Mouse (Mus musculus) cerebellum, adult 11-12 months (tissue): ENCODE results near the gene Pnkp.

Source experiments
- DNase-seq: peaks from one replicate; pipeline ENCODE4 v3.0.0; 2022

The Pnkp gene

DNA sequence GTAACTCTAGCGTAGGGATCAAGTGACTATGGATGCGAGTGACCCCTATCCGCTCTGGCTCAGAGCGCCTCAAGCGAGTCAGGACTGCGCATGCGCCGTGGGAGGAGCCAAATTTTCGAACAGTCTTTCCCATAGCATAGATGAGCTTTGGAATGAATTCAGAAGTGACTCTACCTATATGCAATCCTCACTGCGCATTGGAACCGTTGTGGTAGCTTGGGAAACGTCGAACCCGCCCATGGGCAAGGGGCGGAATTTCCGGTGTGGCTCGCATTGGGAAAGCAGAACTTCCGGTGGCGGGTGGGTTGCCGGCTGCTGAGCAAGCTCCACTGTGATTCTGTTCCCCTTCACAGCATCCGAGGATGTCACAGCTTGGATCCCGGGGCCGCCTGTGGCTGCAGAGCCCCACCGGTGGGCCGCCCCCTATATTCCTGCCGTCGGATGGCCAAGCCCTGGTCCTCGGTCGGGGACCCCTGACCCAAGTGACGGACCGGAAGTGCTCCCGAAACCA lies at the start of gene Pnkp:
Gene Pnkp, plus strand, starts transcription at position 98 of the 511 bp plus-strand sequence.
- DNase-seq, result peak; percentile 86

DNA sequence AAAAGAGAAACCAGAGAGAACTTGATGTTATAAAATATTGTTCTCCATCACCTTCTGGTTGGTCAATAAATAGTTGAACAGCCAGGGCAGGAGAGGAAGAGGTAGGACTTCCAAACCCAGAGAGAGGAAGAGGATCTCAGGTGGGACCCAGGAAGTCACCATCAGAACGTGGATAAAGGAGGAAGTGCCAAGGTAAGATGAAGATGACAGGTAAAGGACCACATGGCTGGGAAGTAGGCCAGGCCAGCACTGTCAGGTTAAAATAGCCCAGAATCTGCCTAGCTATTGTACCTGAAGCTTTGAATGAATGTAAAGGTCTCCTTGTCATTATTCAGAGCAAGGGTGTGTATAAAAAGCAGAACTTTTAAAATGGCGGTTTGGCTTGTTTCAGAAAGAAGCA lies 48.0 kb upstream of the Pnkp start:
- DNase-seq, result no peak

DNA sequence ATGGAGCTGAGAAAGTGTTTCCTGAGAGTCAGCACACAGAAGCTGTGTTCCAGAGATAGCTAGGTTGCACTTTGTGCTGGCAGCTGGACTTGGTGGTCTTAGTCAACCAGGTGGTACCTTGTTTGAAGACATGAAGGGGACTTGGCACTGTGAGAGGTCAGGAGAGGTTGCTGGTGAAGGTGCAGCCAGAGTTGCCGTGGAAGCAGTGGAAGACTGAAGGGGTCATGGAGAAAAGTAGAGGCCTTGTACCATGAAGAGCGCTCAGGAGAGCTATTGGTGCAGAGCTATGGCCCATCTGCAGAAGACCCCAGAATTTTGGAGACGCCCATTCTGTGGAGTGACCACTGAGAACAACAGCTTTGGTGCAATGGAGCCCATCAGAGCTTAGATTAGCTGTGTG lies 47.5 kb upstream of the Pnkp start:
- no peak for DNase-seq

DNA sequence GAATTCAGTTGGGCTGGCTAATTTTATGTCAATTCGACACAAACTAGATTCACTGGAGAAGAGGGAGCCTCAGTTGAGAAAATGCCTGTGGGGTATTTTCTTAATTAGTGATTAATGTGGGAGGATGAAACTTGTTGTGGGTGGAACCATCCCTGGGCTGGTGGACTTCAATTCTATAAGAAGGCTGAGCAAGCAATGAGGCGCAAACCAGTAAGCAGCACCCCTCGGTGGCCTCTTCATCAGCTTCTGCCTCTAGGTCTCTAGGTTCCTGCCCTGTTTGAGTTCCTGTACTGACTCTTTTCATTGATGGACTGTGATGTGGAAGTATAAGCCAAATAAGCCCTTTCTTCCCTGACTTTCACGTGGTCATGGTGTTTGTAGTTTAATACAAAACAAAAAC lies 46.6 kb upstream of the Pnkp start:
- no peak for DNase-seq

DNA sequence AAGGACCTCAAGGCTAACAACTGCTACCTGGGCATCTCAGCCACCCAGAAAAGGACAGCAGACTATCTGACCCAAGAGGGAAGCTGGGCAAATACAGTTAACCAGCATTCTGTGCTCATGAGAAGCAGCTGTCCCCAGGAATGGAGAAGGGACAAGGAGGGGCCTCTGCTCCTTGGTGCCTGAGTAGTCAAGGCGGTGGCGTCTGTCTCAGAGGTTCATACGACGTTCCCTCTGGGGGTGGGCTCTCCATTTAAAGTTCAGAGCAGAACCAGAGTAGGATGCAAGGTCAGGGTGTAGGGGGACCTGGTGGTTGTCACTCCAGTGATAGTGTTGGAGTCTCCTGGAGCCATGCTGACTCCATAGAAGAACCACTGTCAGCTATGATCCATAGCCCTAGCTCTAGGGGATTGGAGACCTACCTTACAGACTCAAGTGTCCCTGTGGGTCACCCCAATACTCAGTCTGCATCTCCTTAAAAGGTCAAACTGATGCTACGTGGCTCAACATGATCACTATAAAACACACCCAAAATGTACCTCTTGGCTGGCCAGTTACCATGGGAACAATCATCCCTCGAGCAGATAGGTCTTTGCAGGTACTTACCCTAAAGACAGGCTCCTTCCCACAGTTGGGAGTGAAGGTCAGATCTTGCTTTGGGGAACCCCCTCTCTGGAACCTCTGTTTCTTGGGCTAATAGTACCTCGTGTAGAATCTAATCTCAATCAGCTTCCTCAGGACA lies 46.0 kb upstream of the Pnkp start:
- no peak for DNase-seq

DNA sequence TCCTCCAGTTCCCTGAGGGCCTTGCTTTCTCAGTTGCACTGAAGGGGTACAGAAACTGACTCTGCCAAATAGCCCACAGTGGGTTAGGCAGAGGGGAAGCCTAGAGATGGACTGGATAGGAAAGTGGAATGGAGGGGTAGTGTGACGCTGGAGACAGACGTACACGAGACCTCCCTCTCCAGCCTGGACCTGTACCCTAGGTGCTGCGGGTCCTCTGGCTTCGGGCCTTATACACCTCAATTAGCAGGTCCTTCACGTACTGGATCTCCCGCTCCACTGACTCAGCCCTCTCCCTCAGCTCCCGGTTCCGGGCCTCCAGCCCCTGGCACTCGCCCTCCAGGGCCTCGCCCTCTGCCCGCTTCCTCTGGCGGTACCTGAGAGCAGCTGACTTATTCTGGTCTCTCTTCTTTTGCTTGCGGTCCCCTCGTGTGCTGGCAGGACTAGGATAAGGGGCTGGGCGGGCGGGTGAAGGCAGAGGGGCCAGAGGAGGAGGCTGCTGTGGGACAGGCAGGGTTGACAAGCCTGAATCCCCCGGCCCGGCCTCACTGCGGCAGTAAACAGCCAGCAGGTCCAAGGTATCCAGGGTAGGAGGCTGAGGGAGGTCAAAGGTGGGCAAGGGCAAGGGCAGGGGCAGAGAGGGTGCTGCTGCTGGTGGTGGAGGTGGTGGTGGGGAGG lies 44.2 kb upstream of the Pnkp start:
- no peak for DNase-seq

DNA sequence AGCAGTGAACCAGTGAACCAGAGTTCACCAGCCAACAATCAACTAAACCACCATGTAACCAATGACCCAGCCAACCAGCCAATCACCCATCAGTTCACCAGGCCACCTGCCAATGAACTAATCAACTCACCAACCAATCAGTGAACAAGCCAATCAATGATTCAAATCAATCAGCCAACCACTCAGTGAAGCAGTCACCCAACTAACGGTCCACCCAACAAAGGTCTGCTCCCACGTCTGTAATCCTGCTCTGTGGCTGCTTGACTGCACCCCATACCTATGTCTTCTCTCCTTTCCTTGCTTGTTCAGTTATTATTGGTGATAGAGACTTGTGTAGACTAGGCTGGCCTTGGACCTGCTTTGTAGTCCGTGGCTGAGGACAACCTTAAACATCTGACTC lies 43.0 kb upstream of the Pnkp start:
- DNase-seq, result no peak

DNA sequence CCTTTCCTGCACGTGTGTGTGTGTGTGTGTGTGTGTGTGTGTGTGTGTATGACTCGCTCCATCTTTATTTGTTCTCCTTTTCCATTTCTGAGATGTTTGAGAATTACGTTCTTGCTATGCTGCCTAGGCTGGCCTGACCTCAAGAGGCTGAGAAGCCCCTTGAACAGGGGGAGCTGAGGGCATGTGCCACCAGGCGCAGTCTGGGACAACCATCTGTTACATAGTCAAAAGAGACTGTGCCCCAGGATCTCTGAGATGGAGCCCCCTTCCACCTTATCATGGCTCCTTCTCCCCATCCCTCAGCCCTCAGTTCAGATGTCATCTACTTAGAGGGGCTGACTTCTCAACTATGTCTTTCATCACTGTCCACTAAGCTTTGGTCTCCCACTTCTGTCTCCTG lies 42.5 kb upstream of the Pnkp start:
- DNase-seq, result no peak

DNA sequence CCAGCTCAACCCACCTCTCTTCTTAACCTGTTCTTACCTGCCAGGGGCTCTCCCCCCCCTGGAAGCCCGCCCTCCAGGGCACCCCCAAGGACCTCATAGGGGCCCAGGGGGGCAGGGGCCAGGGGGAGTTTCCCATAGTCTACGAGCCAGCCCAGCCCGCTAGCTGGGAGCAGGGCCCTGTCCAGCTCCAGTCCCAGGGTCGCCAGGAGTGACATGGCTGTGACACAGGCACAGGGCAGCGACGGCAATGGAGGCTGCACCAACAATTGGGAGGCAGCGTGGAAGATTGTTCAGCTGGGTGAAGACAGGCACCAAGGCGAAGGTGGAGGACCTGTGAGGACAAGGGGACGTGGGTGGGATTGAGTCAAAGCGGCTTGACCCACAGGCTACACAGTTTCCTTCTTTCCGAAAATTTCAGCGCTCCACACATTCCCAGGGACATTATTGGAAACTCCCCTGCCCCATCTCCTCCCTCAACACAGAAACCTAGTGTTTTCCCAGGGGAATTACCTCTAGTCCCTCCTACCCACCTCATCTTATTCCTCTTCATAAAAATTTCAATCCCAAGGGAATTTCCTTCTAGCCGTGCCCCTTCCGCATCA lies 41.9 kb upstream of the Pnkp start:
- peak; percentile 72 for DNase-seq

DNA sequence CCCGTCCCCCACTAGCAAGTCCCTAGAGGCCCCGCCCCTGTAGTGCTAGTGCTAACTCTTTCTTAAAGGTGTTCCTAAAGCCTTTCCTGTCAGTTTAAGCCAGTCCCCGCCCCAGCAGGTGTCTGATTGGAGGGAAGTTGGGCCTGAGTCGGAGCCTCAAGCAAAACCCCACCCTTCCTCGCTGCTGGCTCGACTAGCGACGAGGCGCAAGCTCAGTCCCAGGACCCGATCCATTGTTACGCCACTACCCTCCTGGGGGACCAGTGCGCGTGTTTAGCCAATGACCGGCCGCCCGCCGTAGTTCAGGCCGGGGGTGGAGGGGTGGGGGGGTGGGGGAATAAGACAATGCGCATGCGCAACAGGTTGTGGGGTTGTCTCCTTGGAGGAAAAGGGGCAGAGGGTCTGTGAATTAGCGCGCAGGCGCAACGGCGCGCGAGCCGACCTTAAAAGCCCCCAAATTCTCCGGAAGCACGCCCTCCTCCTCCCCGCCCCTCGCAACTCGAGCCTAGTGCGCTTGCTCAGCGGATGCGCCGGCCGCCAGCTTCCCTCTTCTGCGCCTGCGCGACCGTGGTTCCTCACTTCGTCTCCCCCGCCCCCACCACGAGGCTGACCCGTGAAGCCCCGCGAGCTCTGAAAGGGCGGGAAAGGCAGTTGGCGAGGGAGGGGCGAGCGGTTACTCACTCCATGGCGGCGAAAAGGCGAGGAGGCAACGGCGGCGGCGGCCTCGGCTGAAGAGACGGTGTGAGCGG lies 41.0 kb upstream of the Pnkp start, which contains the start of the genes Nup62 and Il4i1:
Gene Nup62, plus strand, starts transcription at position 368 of the 749 bp plus-strand sequence.
Gene Il4i1, plus strand, starts transcription at position 667 of the 749 bp plus-strand sequence.
- peak; percentile 98 for DNase-seq

DNA sequence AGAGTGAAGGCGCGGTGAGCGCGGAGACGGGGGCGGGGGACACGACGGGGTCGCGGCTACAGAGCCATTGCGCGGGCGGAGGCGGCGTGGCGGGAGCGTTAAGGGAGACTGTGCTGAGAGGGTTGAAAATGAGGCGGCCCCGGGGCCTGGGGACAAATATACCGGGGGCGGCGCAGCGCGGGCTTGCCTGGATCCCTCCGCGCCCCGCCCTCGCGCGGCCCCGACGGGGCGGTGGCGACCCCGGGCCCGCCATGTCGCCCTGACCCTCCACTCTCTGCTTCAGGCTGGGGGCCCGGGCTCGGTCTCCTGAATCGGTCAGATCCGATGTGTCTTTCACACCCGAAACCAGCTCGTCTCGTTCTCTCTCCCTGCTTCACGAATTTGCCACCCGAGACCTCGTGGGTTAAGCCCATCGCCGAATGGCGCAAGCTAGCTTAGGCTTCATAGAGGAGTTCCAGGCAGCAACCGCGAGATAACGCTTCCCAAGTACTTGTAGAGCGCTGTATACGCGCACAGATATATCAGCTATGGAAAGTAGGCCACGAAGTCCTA lies 40.4 kb upstream of the Pnkp start, which contains the start of gene Atf5:
Gene Atf5, minus strand, starts transcription at position 189 of the 552 bp plus-strand sequence.
- DNase-seq, result no peak

DNA sequence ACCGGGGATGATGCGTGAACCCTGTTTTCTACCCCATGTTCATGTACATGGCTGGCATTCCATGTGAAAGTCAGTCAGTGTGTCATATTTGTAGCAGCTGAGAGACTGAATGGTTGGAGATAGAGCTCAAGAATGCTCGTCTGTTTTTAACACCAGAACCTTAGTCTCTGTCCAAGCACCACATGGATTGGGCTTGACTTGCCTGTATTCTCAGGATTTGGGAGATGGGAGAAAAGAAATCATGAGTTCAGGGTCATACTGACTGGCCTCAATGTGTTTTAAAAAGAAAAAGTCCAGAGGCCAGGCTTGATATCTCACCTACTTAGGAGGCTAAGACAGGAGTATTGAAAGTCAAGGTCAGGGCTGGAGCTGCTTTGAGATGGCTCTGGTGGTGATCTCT lies 39.5 kb upstream of the Pnkp start:
- DNase-seq, result peak; percentile 9

DNA sequence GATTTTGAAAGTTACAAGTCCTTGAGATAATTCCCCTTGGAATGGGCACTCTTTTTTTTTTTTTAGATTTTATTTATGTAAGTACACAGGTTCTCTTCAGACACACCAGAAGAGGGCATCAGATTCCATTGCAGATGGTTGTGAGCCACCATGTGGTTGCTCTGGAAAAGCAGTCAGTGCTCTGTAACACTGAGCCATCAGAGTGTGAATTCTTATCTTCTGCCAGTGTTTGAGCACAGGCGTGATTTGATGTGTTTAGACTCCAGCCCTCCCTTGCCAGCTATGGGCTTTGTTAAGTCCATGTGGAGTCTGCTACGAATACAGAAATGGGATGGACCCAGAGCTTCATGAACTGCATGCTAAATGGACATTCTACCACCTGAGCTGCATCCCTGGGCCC lies 38.8 kb upstream of the Pnkp start:
- peak; percentile 18 for DNase-seq

DNA sequence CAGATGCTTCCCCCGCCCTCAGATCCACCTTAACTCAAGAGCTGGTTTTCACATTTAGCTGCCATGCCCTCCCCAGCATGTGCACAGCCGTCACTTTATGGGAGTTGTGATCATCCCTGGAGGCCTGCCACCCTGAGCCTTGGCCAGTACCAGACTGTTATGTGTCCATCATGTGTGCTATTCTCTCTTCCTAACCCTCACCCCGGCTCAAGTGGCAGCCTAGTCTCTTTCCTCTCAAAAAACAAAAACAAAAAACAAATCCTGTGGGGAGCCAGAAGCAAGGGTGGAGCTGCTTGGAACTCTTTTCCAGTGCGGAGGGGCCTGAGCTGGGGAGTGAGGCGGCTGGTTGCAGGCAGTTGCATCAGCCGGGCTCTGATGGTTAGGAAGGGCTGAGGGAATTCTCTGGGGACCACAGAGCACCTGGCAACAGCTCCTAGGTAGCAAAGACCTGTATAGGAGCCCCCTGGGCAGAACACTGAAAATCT lies 38.1 kb upstream of the Pnkp start:
- peak; percentile 45 for DNase-seq

DNA sequence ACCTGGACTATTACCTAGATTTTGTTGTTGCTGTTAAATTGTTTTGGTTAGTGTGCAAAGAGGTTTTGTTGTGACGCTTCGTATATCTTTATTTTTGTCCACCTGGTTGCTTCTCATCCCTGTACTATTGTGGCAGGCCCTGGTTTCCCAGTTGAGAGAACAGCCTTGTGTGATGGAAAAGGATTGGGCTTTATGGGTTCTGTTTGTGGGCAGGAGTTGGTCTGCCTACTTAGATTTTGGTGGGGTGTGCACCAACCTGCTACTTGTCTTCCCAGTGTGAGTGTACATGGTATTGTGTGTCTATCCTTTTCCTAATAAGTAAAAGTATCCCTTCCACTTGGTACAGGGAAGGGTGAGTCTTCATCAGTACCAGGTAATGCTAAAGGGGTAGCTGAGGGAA lies 37.5 kb upstream of the Pnkp start:
- DNase-seq, result no peak

DNA sequence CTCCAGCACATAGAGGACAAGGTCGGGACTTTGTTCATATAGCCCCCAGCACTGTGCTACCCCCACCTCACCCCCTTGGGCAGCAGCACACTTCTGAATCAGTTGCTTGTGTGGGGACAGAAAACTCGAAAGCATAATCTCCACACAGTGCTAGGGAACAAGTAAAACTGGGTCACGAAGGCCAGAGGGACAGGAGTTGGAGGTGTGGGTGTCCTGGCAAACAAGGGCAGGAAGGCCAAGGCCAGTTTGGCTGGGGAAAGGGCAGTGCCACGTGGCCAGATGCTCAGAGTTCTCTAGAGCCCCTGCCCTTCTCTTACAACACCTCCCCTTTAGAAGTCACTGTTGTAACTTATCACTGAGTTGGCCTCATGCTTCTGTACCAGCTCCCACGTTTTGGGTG lies 37.1 kb upstream of the Pnkp start:
- DNase-seq, result peak; percentile 14

DNA sequence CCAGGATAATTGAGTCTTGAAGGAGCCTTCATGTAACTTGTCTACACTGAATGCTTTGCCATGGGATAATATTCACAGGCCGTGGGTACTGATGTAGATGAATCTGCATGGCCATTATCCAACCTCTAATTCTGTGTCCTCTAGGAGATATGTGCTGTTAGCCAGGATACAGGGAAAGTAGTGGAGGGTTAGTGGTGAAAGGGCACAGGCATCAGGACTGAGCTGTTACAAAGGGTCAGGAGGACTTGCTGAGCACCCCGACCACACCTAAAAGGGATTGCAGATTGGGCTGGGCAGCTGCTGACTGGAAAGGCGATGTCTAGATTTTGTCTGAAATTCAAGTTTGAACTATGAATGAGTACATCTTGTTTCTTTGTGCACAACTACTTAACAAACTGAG lies 36.4 kb upstream of the Pnkp start:
- no peak for DNase-seq

DNA sequence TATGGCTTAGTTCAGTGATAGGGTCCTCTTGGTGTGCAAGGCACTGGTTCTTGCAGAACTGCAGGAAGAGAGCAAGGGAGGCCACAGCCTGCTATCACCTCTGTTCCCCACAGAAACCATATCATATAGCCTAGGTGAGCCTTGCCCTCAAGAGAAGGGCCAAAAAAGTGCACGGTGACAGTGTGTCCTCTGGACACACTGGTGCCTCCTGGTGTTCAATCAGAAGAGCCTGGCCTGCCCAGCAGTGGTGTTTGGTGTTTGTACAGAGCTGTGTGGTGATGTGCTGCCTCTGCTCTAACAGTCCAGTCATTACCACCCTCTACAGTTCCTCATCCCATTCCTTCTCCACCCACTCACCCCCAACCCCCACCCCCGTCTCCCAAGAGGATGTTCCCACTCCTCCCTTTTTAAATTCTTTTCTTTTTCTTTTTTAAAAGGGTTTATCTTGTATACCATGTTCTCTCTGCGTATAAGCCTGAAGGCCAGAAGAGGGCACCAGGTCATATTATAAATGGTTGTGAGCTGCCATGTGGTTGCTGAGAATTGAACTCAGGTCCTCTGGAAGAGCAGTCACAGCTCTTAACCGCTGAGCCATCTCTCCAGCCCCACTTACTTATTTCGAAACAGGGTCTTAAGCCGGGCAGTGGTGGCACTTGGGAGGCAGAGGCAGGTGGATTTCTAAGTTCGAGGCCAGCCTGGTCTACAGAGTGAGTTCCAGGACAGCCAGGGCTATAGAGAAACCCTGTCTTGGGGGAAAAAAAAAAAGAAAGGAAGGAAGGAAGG lies 35.1 kb upstream of the Pnkp start:
- DNase-seq, result no peak

DNA sequence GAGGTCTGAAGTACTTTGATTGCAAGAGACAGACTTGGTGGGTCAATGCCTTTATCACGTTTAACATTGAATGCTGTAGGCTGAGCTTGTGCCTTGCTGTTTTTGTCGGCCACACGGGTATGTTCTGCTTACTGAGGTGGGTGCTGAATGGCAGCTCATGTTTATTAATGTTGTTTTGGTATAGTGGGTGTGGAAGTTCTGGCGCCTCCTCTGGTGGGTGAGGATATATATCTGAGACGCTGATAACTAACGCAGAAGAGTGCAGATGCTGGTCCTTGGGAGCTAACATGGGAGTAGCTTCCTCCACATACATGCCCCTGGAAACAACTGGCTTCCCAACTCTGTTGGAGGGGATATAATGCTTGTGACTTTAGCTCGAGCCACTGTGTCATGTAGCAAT lies 33.5 kb upstream of the Pnkp start:
- DNase-seq, result peak; percentile 2

DNA sequence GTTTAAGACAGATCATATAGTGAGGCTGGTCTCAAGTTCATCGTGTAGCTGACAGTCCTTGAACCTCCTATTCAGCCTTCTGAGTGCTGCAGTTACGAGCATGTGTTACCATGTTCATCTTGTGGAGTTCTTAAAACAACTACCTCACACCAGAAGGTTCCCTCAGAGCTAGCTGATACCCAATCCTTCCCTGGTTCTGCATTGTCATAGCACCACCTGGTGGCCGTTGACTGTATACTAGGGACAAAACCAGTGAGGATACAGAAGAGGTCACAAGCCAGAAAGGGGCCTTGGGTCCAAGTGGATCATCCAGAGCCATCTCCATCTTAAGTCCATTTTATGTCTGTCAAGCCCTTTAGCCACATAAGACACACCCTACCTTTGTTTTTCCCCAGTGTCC lies 32.1 kb upstream of the Pnkp start:
- peak; percentile 72 for DNase-seq

DNA sequence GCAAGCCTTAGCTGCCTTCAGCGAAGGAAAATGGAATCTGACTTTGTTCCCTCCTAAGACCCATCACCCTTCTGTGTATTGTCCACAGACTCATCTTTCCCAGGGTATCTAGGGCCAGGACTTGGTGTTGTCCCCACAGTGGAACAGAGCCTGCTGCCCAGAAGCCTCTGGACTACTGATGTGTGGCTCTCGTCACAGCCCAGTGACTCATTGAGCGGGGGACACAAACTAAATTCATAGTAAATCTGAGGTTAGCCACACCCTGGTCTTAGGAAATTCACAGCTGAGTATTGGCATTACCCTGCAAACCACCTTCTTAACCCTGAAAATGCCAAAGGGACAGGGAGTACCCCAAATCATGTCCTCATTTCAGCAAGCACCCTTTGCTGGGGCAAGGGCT lies 30.2 kb upstream of the Pnkp start:
- no peak for DNase-seq

DNA sequence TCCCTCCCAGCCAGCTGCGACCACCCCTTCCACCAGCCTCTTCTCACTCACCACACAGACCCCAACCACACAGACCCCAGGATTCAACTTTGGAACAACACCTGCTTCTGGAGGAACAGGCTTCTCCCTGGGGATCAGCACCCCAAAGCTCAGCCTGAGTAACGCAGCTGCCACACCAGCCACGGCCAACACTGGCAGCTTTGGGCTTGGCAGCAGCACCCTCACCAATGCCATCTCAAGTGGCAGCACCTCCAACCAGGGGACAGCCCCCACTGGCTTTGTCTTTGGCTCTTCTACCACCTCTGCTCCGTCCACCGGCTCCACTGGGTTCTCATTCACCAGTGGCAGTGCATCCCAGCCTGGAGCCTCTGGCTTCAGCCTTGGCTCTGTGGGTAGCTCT lies 28.2 kb upstream of the Pnkp start:
- DNase-seq, result peak; percentile 5
